Mouse (Mus musculus) lung, embryonic 14.5 days (tissue): ENCODE measurements around the gene Mansc1. TPM values are rescaled to one million over a fixed set of nuclear protein-coding genes. Genes with fewer than 3 reads are reported as not detected.

Source experiments
- ATAC-seq: fragments of 200-750 bp; cut with Nextera tagmentation; 2 replicates; pipeline ENCODE4 v1.8.0; 2017; ENCODE audit warnings: mild to moderate bottlenecking, moderate TSS enrichment, moderate library complexity; ENCODE audit not compliant: insufficient read depth
- DNase-seq: peaks from one replicate; pipeline ENCODE4 v3.0.0-alpha.2; 2015
- H3K27ac ChIP-seq: fragments of 300-500 bp; sonication (generic); 2 replicates; pipeline ENCODE4 v1.5.1; 2014; ENCODE audit warnings: low read depth, mild to moderate bottlenecking, moderate library complexity
- H3K27me3 ChIP-seq: fragments of 300-500 bp; sonication (generic); 2 replicates; pipeline ENCODE4 v1.6.1; 2014; ENCODE audit warnings: low read length, control low read depth; ENCODE audit not compliant: insufficient read depth
- H3K36me3 ChIP-seq: fragments of 300-500 bp; sonication (generic); 2 replicates; pipeline ENCODE4 v1.6.1; 2014; ENCODE audit warnings: control low read depth; ENCODE audit not compliant: insufficient read depth
- H3K4me1 ChIP-seq: fragments of 300-500 bp; sonication (generic); 2 replicates; pipeline ENCODE4 v1.6.1; 2014; ENCODE audit warnings: antibody characterized with exemption, control low read depth; ENCODE audit not compliant: insufficient read depth
- H3K4me2 ChIP-seq: fragments of 300-500 bp; sonication (generic); 2 replicates; pipeline ENCODE4 v1.6.1; 2014; ENCODE audit warnings: mild to moderate bottlenecking
- H3K4me3 ChIP-seq: fragments of 300-500 bp; sonication (generic); 2 replicates; pipeline ENCODE4 v1.5.1; 2014; ENCODE audit warnings: low read depth, low read length
- H3K9ac ChIP-seq: fragments of 300-500 bp; sonication (generic); 2 replicates; pipeline ENCODE4 v1.6.1; 2014
- H3K9me3 ChIP-seq: fragments of 300-500 bp; sonication (generic); 2 replicates; pipeline ENCODE4 v1.6.1; 2016; ENCODE audit warnings: low read depth, low read length, control low read depth
- CTCF ChIP-seq: IDR thresholded peaks from 2 replicates; pipeline ENCODE4 v1.5.1; 2016; ENCODE audit warnings: antibody characterized with exemption, low read depth
- WGBS: fragments of 180-500 bp; shearing (Covaris S2); extraction: QIAGEN DNeasy Blood & Tissue Kit; methylation state at CpG from one replicate; pipeline ENCODE4 v1.1.7; 2014; 5-methylcytosine and 5-hydroxymethylcytosine counted together
- polyA plus RNA-seq: library from polyadenylated mRNA; unstranded; fragments of >200 nt; fragmentation: Nextera tagmentation; extraction: Ambion mirVana; gene quantifications from 2 replicates; pipeline ENCODE4 v1.2.1, GENCODE M21; 2014

The Mansc1 gene
- polyA plus RNA-seq, 1 experiment from 2014 or later: 5.9 TPM

- Histone ChIP-seq H3K27me3 (no peaks in the 10 kb centered on the region), H3K4me3 (no peak overlapping the region), H3K36me3 (no peaks in the 10 kb centered on the region), H3K9me3 (no peaks in the 10 kb centered on the region), H3K27ac (no peak overlapping the region), H3K4me1 (0 out of 2 replicates have a peak, but pooled peaks cover 4% of the 10 kb centered on the region), H3K9ac (no peak overlapping the region), H3K4me2 (no peak overlapping the region)
- no peak for ATAC-seq
- no peak for TF ChIP-seq CTCF
- DNase-seq: no peak
- WGBS: 52% methylated on average over 1 of the region's 1 CpGs
These were observed 33.0 kb downstream of the Mansc1 start for GRCm38 (mm10) chr6:134599239-134599638.

DNA sequence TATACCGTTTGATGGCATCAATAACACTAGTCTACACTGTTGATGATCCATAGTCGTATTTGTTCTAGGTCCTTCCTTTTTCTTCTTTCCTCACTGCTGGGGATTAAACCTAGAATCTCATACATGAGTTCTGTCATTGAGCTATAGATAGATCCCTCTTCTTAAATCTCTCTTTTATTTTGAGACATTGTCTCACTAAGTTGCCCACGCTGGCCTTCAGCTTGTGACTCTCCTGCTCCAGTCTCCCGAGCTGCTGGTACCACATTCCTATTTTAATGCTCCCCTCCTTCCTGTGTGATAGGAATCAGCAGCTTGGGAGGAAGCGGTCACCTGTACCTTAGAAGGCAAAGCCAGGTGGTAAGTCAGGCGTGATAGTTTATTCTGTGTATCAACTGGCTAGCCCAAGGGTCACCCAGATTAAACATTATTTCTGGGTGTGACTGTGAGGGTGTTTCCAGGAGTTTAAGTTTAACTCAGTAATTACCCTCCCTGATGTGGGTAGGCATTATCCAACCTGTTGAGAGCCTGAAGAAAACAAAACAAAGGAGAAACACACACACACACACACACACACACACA, 34.5 kb downstream of the Mansc1 start:
- H3K27ac ChIP-seq: no peak overlapping the region
- DNase-seq: no peak

DNA sequence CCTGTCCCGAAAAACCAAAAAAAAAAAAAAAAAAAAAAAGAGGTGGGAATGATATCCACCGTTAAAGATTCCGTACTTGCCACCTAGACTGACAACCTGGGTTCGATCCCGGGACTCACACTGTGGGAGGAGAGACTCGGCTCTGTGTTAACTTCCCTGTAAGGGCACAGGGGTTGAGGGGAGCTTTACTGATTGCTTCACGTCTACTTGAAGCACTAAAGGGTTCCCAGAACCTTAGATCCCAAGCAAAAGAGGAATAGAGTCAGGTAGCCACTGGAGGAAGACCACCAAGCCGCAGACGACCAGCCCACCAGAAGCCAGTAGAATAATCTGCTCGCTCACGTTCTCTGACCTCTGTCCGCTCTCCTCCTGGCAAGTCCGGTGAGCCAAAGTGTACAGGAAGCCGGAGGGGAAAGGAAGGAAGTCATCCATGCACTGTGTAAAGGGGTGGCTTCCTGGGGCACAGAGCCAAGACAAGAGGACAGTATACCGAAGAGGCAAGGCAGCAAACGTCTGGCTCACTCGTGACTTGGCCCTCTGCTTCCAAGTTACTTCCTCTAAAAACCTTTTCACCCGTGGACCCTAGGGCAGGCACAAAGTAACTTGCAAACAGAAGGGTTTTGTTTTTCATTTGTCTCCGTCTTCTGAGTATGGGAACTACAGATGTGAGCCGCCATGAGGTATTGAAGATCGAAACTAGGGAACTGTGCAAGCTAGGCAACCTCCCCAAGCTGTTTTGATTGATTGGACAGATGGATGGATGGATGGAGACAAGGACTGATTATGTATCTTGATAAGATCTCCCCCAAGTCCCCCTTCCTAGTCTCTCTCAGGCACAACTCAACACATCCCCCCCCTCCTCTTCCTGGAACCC, 37.5 kb downstream of the Mansc1 start:
- peak overlapping the region; percentile 23; the same call in 1 of the 2 replicates for H3K4me2 ChIP-seq
- ATAC-seq (peak; percentile 75; the same call in 1 of the 2 replicates), DNase-seq (peak; percentile 67)
- WGBS: 50% methylated on average over 20 of the region's 21 CpGs
- TF ChIP-seq CTCF: no peak
- H3K27me3 ChIP-seq: no peaks in the 10 kb centered on the region
- H3K9ac ChIP-seq: no peak overlapping the region
- no peaks in the 10 kb centered on the region for H3K36me3 ChIP-seq
- H3K9me3 ChIP-seq: no peaks in the 10 kb centered on the region
- no peak overlapping the region for H3K4me3 ChIP-seq
- H3K4me1 ChIP-seq: no peaks in the 10 kb centered on the region
- no peak overlapping the region for H3K27ac ChIP-seq

More for the DNA sequence above, 34.5 kb downstream of the Mansc1 start:
- TF ChIP-seq CTCF: no peak
- Histone ChIP-seq H3K4me3 (no peak overlapping the region), H3K9ac (no peak overlapping the region), H3K4me2 (no peak overlapping the region), H3K4me1 (0 out of 2 replicates have a peak, but pooled peaks cover 4% of the 10 kb centered on the region), H3K9me3 (no peaks in the 10 kb centered on the region), H3K36me3 (no peaks in the 10 kb centered on the region), H3K27me3 (no peaks in the 10 kb centered on the region)
- ATAC-seq: no peak
- 68% methylated on average over 6 of the region's 6 CpGs for WGBS

DNA sequence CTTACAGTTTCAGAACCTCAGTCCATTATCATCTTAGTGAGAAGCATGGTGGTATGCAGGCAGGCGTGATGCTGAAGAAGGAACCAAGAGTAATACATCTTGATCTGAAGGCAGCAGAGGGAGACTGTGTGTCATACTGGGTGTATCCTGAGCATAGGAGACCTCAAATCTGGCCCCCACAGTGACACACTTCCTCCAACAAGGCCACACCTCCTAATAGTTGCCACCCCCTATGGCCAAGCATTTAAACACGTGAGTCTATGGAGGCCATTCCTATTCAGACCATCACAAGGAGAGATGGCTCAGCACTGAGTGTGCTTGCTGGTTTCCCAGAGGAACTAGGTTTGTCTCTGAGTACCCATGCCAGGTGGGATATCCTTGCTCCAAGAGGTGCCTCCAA, 40.7 kb downstream of the Mansc1 start:
- Histone ChIP-seq H3K9ac (no peak overlapping the region), H3K9me3 (no peaks in the 10 kb centered on the region), H3K4me3 (no peak overlapping the region), H3K36me3 (no peaks in the 10 kb centered on the region), H3K4me2 (no peak overlapping the region), H3K27me3 (no peaks in the 10 kb centered on the region), H3K4me1 (no peaks in the 10 kb centered on the region), H3K27ac (no peak overlapping the region)
- WGBS: 84% methylated on average over 2 of the region's 2 CpGs
- TF ChIP-seq CTCF: no peak
- ATAC-seq: 0 out of 2 replicates have a peak, but pooled peaks have one; percentile 28
- DNase-seq: no peak

DNA sequence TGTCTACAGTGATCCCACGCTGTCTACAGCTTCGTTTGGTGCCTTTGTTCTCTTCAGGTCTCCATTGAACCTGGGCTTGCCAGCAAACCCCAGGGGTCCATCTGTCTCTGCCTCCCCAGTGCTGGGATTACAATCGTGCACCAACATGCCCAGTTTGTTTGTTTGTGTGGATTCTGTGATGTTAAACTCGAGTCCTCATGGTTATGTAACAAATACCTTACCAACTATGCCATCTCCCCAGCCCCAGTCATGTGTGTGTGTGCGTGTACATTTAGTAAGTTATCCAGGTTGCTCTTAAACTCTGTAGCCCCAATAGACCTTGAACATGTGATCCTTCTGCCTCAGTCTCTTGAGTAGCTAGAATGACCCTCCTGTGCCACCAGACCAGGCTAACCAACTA, 46.0 kb downstream of the Mansc1 start:
- no peak for TF ChIP-seq CTCF
- no peak overlapping the region for H3K4me3 ChIP-seq
- H3K9ac ChIP-seq: no peak overlapping the region
- H3K4me1 ChIP-seq: no peaks in the 10 kb centered on the region
- DNase-seq (no peak), ATAC-seq (no peak)
- H3K36me3 ChIP-seq: no peaks in the 10 kb centered on the region
- no peak overlapping the region for H3K4me2 ChIP-seq
- no peak overlapping the region for H3K27ac ChIP-seq
- H3K9me3 ChIP-seq: no peaks in the 10 kb centered on the region
- H3K27me3 ChIP-seq: no peaks in the 10 kb centered on the region
- 78% methylated on average over 5 of the region's 5 CpGs for WGBS

GRCm38 (mm10) chr6:134584616-134585015, 47.7 kb downstream of the Mansc1 start:
- no peak overlapping the region for H3K9ac ChIP-seq
- H3K4me3 ChIP-seq: no peak overlapping the region
- no peaks in the 10 kb centered on the region for H3K4me1 ChIP-seq
- H3K27ac ChIP-seq: no peak overlapping the region
- H3K27me3 ChIP-seq: no peaks in the 10 kb centered on the region
- no peaks in the 10 kb centered on the region for H3K36me3 ChIP-seq
- no peak overlapping the region for H3K4me2 ChIP-seq
- ATAC-seq: no peak
- WGBS: 92% methylated on average over 2 of the region's 2 CpGs
- H3K9me3 ChIP-seq: no peaks in the 10 kb centered on the region
- no peak for DNase-seq
- no peak for TF ChIP-seq CTCF

DNA sequence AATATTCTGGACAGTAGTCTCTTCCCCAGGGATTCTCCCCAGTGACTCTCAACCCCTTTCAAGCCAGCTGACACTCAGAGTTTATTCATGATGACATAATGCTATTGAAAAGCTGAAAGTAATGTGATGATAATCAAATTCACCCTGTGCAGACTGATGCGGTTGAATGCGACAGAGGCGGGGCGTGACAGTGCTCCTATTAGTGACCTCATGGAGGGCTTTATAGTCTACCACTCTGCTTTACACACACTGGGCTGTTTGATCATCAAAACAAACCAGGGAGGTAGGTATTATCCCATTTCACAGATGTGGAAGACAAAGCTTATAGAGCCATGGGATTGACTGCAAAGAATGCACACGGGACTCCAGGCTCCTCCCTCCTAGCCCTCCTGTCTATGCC, 50.2 kb downstream of the Mansc1 start:
- no peak overlapping the region for H3K9ac ChIP-seq
- no peaks in the 10 kb centered on the region for H3K27me3 ChIP-seq
- H3K27ac ChIP-seq: no peak overlapping the region
- no peaks in the 10 kb centered on the region for H3K36me3 ChIP-seq
- H3K9me3 ChIP-seq: no peaks in the 10 kb centered on the region
- no peaks in the 10 kb centered on the region for H3K4me1 ChIP-seq
- ATAC-seq: no peak
- no peak overlapping the region for H3K4me2 ChIP-seq
- no peak for TF ChIP-seq CTCF
- H3K4me3 ChIP-seq: no peak overlapping the region
- 77% methylated on average over 5 of the region's 5 CpGs for WGBS
- DNase-seq: no peak
